Mouse (Mus musculus) heart, adult 8-10 months (tissue): ENCODE data around the gene Rsg1. TPM values are rescaled to one million over a fixed set of nuclear protein-coding genes. Genes with fewer than 3 reads are reported as not detected.

Experiments
- DNase-seq: peaks from one replicate; pipeline ENCODE4 v3.0.0; 2022; ENCODE audit warnings: low spot score
- total RNA-seq, 4 experiments: library from RNA; stranded (reverse); gene quantifications; 2 replicates each; pipeline ENCODE4 v1.2.4; 2022

The Rsg1 gene
- total RNA-seq, result 1 to 10 TPM in 1 of 4 experiments, under 1 TPM in 3; 0.44 to 1.2 (median 0.66) TPM

GRCm38 (mm10) chr4:141213770-141214336, at the start of gene Rsg1:
Rsg1 (plus strand) TSS chr4:141213956.
- DNase-seq, result peak; percentile 94

GRCm38 (mm10) chr4:141165744-141166292, 47.9 kb upstream of the Rsg1 start:
- DNase-seq, result no peak

GRCm38 (mm10) chr4:141167156-141167555, 46.6 kb upstream of the Rsg1 start:
- DNase-seq, result no peak

GRCm38 (mm10) chr4:141172121-141172520, 41.6 kb upstream of the Rsg1 start:
- no peak for DNase-seq

GRCm38 (mm10) chr4:141175783-141176182, 38.0 kb upstream of the Rsg1 start:
- DNase-seq, result peak; percentile 40

- peak; percentile 35 for DNase-seq
Measured at GRCm38 (mm10) chr4:141176328-141176838, 37.4 kb upstream of the Rsg1 start.

- no peak for DNase-seq
Measured at GRCm38 (mm10) chr4:141178500-141178899, 35.3 kb upstream of the Rsg1 start.

GRCm38 (mm10) chr4:141180831-141181230, 32.9 kb upstream of the Rsg1 start:
- no peak for DNase-seq

GRCm38 (mm10) chr4:141181981-141182380, 31.8 kb upstream of the Rsg1 start:
- DNase-seq, result no peak

GRCm38 (mm10) chr4:141183932-141184331, 29.8 kb upstream of the Rsg1 start:
- DNase-seq, result no peak

- DNase-seq, result no peak
Measured at GRCm38 (mm10) chr4:141184426-141184825, 29.3 kb upstream of the Rsg1 start.

GRCm38 (mm10) chr4:141186923-141187836, 26.6 kb upstream of the Rsg1 start:
- no peak for DNase-seq

- DNase-seq, result no peak
Measured at GRCm38 (mm10) chr4:141191294-141191693, 22.5 kb upstream of the Rsg1 start.

- no peak for DNase-seq
Measured at GRCm38 (mm10) chr4:141194553-141194952, 19.2 kb upstream of the Rsg1 start.

GRCm38 (mm10) chr4:141196981-141197685, 16.6 kb upstream of the Rsg1 start:
- no peak for DNase-seq

GRCm38 (mm10) chr4:141197686-141198035, 16.1 kb upstream of the Rsg1 start:
- no peak for DNase-seq

- no peak for DNase-seq
Measured at GRCm38 (mm10) chr4:141200906-141201305, 12.8 kb upstream of the Rsg1 start.

GRCm38 (mm10) chr4:141202192-141202591, 11.6 kb upstream of the Rsg1 start:
- DNase-seq, result no peak

- DNase-seq, result no peak
Measured at GRCm38 (mm10) chr4:141204580-141205061, 9.1 kb upstream of the Rsg1 start.

GRCm38 (mm10) chr4:141207081-141207480, 6.7 kb upstream of the Rsg1 start:
- DNase-seq, result no peak

GRCm38 (mm10) chr4:141210524-141211219, 3.1 kb upstream of the Rsg1 start:
- no peak for DNase-seq
